Mouse (Mus musculus) small intestine, adult 2 months (tissue): ENCODE data around the gene Tmem51.

ENCODE experiments used
- CTCF ChIP-seq: fragments of 200-500 bp; IDR thresholded peaks from 2 replicates; pipeline ENCODE4 v1.5.1; 2012; ENCODE audit warnings: low read depth, mild to moderate bottlenecking, control low read depth, inconsistent platforms, low read length, moderate library complexity, mixed read lengths; ENCODE audit not compliant: insufficient replicate concordance, insufficient read length; ENCODE audit errors: extremely low read depth
- POLR2A ChIP-seq: fragments of 200-500 bp; IDR thresholded peaks from 2 replicates; pipeline ENCODE4 v1.6.1; 2012; ENCODE audit warnings: low read depth, mild to moderate bottlenecking, control low read depth, inconsistent platforms, low read length, moderate library complexity

GRCm38 (mm10) chr4:142089966-142090365 is 5.9 kb upstream of the Tmem51 start:
- TF ChIP-seq CTCF (no peak), POLR2A (no peak)
